Mouse (Mus musculus): ENCODE results near the gene Dnajc16. TPM values are rescaled to one million over a fixed set of nuclear protein-coding genes. Genes with fewer than 3 reads are reported as not detected.

Gene Dnajc16
- total and polyA plus RNA-seq, 2 experiments from 2014 or later: 6.1 to 17.5 TPM

DNA sequence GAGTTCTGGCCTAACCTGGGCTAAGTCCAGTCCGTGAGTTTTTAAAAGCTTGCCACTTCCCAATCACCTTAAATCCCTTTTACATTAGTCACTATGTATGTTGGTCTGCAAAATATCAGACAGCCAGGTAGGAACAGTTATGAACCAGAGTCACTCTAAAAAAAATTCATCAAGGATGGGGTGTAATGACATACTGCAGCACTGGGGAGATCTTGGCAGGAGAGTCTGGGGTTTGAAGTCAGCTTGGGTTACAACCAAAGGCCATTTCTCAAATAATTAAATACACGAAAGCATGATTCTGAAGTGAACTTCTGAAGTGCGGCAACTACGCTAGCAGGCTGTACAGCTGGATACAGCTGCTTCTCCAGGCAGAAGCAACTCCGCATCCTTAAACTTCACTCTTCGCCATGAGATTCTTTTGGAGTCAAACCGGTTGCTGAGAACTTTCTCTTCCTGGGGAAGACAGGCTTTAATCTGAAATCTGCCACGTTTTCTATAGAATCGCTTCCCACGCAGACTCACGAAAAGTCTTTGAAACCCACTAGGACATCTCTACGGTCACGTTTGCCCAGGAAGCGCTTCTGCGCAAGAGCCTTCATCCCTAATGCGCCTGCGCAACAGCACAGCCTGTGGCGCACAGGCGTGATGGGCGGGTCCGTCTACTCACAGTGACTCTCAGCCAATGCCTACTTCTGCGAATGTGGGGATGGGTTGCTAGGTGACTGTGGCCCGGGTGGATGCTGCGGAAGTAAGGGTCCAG lies 56.1 kb downstream of the Dnajc16 start:
- Histone ChIP-seq H3K4me1 (ENCODE audit: insufficient read depth, low read length) (no peaks in the 10 kb centered on the region), H3K9ac (replicated peaks; ENCODE audit: low read length) (peak overlapping the region; percentile 33; the same call in 1 of the 2 replicates), H3K27ac (no peak overlapping the region), H3K4me2 (ENCODE audit: low read depth, low read length) (peak overlapping the region; percentile 60), H3K4me3 (ENCODE audit: low read length) (peak overlapping the region; percentile 35), H3K9me3 (ENCODE audit: low read length) (no peaks in the 10 kb centered on the region), H3K36me3 (ENCODE audit: insufficient read depth, low read length) (no peaks in the 10 kb centered on the region), H3K27me3 (ENCODE audit: insufficient read depth, low read length) (no peaks in the 10 kb centered on the region)
- DNase-seq (ENCODE audit: low spot score) (peak; percentile 97), ATAC-seq (peak; percentile 96)
- TF ChIP-seq CTCF (IDR thresholded peaks at IDR 0.05; ENCODE audit: low read depth): no peak
- 6% methylated on average over 24 of the region's 24 CpGs for WGBS

- H3K9ac ChIP-seq (replicated peaks; ENCODE audit: low read length): no peak overlapping the region
- ATAC-seq (no peak), DNase-seq (ENCODE audit: low spot score) (no peak)
- no peak for TF ChIP-seq CTCF (IDR thresholded peaks at IDR 0.05; ENCODE audit: low read depth)
- WGBS: 81% methylated on average over 5 of the region's 5 CpGs
- no peaks in the 10 kb centered on the region for H3K36me3 ChIP-seq (ENCODE audit: insufficient read depth, low read length)
- no peaks in the 10 kb centered on the region for H3K27me3 ChIP-seq (ENCODE audit: insufficient read depth, low read length)
- H3K4me1 ChIP-seq (ENCODE audit: insufficient read depth, low read length): no peaks in the 10 kb centered on the region
- no peaks in the 10 kb centered on the region for H3K9me3 ChIP-seq (ENCODE audit: low read length)
- no peak overlapping the region for H3K4me3 ChIP-seq (ENCODE audit: low read length)
- no peak overlapping the region for H3K27ac ChIP-seq
- no peak overlapping the region for H3K4me2 ChIP-seq (ENCODE audit: low read depth, low read length)
Measured at GRCm38 (mm10) chr4:141731766-141732165, 59.0 kb downstream of the Dnajc16 start.

DNA sequence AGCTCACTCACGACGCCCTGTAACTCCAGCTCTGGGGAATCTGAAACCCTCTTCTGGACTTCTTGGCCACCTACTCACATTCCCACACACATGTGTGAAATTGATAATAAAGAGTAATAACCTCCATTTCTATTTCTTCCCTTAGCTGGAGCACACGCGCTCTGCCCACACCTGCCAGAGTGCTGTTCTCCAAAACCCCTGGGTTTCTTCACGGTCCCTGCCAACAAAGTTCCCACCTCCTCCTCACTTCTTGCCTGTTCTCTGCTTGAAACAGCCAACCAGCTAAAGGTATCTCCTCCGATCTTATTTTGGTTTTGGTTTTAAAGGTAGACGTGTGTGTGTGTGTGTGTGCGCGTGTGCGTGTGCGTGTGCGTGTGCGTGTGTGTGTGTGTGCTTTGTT lies 60.3 kb downstream of the Dnajc16 start:
- 83% methylated on average over 13 of the region's 13 CpGs for WGBS
- no peaks in the 10 kb centered on the region for H3K9me3 ChIP-seq (ENCODE audit: low read length)
- ATAC-seq: no peak
- no peak overlapping the region for H3K9ac ChIP-seq (replicated peaks; ENCODE audit: low read length)
- H3K27ac ChIP-seq: no peak overlapping the region
- no peak overlapping the region for H3K4me2 ChIP-seq (ENCODE audit: low read depth, low read length)
- H3K4me1 ChIP-seq (ENCODE audit: insufficient read depth, low read length): no peaks in the 10 kb centered on the region
- DNase-seq (ENCODE audit: low spot score): no peak
- no peaks in the 10 kb centered on the region for H3K36me3 ChIP-seq (ENCODE audit: insufficient read depth, low read length)
- no peaks in the 10 kb centered on the region for H3K27me3 ChIP-seq (ENCODE audit: insufficient read depth, low read length)
- no peak for TF ChIP-seq CTCF (IDR thresholded peaks at IDR 0.05; ENCODE audit: low read depth)
- H3K4me3 ChIP-seq (ENCODE audit: low read length): no peak overlapping the region

DNA sequence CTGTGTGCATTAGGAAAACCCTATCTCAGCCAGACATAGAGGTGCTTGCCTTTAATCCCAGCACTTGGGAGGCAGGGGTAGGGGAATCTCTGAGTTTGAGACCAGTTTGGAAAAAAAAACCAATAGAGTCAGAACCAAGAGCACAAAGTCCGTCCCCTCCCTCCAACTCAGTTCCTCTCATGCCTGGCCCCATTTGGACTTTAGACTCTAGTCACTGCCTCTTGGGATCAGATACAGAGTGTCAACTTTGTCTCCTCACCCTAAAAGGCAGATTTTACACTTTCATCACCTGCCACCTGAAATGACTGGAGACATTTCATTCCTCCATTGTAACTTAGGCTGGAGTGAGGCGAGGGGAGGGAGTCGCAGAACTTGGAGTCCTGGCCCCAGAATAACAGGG lies 61.5 kb downstream of the Dnajc16 start:
- no peaks in the 10 kb centered on the region for H3K4me1 ChIP-seq (ENCODE audit: insufficient read depth, low read length)
- no peak overlapping the region for H3K4me2 ChIP-seq (ENCODE audit: low read depth, low read length)
- no peak for DNase-seq (ENCODE audit: low spot score)
- H3K36me3 ChIP-seq (ENCODE audit: insufficient read depth, low read length): no peaks in the 10 kb centered on the region
- 88% methylated on average over 3 of the region's 3 CpGs for WGBS
- no peak overlapping the region for H3K9ac ChIP-seq (replicated peaks; ENCODE audit: low read length)
- no peaks in the 10 kb centered on the region for H3K9me3 ChIP-seq (ENCODE audit: low read length)
- H3K27ac ChIP-seq: no peak overlapping the region
- no peak overlapping the region for H3K4me3 ChIP-seq (ENCODE audit: low read length)
- H3K27me3 ChIP-seq (ENCODE audit: insufficient read depth, low read length): no peaks in the 10 kb centered on the region
- ATAC-seq: no peak
- TF ChIP-seq CTCF (IDR thresholded peaks at IDR 0.05; ENCODE audit: low read depth): no peak

DNA sequence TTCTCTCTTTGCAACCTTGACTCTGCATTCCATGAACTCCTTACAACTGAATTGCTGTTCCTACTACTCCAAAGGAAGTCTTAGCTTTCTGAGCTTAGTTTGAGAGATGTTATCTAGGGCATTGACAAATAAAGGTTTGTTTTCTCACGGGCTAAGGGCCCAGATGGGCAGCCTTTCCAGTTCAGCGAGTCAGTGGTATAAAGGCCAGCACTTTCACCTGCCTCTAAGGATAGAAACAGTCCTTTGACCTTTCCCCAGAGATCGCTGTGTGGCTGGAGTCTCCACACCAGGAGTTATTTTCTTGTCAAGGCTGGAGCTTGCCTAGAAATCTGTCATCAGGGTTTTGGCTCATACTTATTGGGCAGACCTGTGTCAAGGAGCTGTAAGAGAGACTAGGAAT lies 65.0 kb downstream of the Dnajc16 start:
- H3K4me3 ChIP-seq (ENCODE audit: low read length): no peak overlapping the region
- TF ChIP-seq CTCF (IDR thresholded peaks at IDR 0.05; ENCODE audit: low read depth): no peak
- no peak overlapping the region for H3K27ac ChIP-seq
- H3K9ac ChIP-seq (replicated peaks; ENCODE audit: low read length): no peak overlapping the region
- no peaks in the 10 kb centered on the region for H3K9me3 ChIP-seq (ENCODE audit: low read length)
- H3K4me2 ChIP-seq (ENCODE audit: low read depth, low read length): no peak overlapping the region
- peaks cover 10% of the 10 kb centered on the region; the same call in 1 of the 2 replicates for H3K4me1 ChIP-seq (ENCODE audit: insufficient read depth, low read length)
- 64% methylated on average over 3 of the region's 3 CpGs for WGBS
- H3K27me3 ChIP-seq (ENCODE audit: insufficient read depth, low read length): no peaks in the 10 kb centered on the region
- ATAC-seq: no peak
- DNase-seq (ENCODE audit: low spot score): no peak
- H3K36me3 ChIP-seq (ENCODE audit: insufficient read depth, low read length): no peaks in the 10 kb centered on the region

- Histone ChIP-seq H3K4me3 (ENCODE audit: low read length) (no peak overlapping the region), H3K27me3 (ENCODE audit: insufficient read depth, low read length) (no peaks in the 10 kb centered on the region), H3K27ac (no peak overlapping the region), H3K9ac (replicated peaks; ENCODE audit: low read length) (no peak overlapping the region), H3K4me2 (ENCODE audit: low read depth, low read length) (no peak overlapping the region), H3K36me3 (ENCODE audit: insufficient read depth, low read length) (no peaks in the 10 kb centered on the region), H3K4me1 (ENCODE audit: insufficient read depth, low read length) (peaks cover 10% of the 10 kb centered on the region; the same call in 1 of the 2 replicates), H3K9me3 (ENCODE audit: low read length) (no peaks in the 10 kb centered on the region)
- WGBS: 89% methylated on average over 5 of the region's 5 CpGs
- no peak for DNase-seq (ENCODE audit: low spot score)
- ATAC-seq: no peak
- no peak for TF ChIP-seq CTCF (IDR thresholded peaks at IDR 0.05; ENCODE audit: low read depth)
Measured at GRCm38 (mm10) chr4:141725277-141725676, 65.5 kb downstream of the Dnajc16 start.

DNA sequence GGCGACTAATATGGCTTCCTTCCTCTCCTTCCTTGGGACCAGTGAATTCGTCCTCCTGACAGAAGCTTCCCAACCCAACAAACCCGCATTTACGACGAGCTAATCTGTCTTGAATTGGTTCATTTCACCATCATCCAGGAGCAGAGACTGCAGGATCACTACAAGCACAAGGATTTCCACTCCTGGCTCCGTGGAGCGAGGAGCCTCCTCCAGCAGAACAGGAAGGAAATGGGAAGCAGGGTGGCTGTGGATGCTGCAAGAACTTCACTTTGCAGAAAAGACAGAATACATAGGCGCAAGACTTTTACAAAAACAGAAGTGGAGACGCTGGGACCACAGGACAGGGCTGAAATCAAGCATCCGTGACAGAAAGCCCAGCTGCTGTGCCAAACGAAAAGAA lies 66.1 kb downstream of the Dnajc16 start:
- H3K4me3 ChIP-seq (ENCODE audit: low read length): no peak overlapping the region
- no peak for DNase-seq (ENCODE audit: low spot score)
- H3K36me3 ChIP-seq (ENCODE audit: insufficient read depth, low read length): no peaks in the 10 kb centered on the region; the same call in 1 of the 2 replicates
- no peak overlapping the region for H3K27ac ChIP-seq
- WGBS: 66% methylated on average over 11 of the region's 11 CpGs
- H3K4me2 ChIP-seq (ENCODE audit: low read depth, low read length): no peak overlapping the region
- no peak for TF ChIP-seq CTCF (IDR thresholded peaks at IDR 0.05; ENCODE audit: low read depth)
- no peaks in the 10 kb centered on the region for H3K9me3 ChIP-seq (ENCODE audit: low read length)
- no peaks in the 10 kb centered on the region for H3K27me3 ChIP-seq (ENCODE audit: insufficient read depth, low read length)
- no peak overlapping the region for H3K9ac ChIP-seq (replicated peaks; ENCODE audit: low read length)
- peaks cover 10% of the 10 kb centered on the region; the same call in 1 of the 2 replicates for H3K4me1 ChIP-seq (ENCODE audit: insufficient read depth, low read length)
- ATAC-seq: no peak
